Mouse (Mus musculus) small intestine, adult 2 months (tissue): ENCODE results near the gene Trabd2b.

Experiments used
- CTCF ChIP-seq: fragments of 200-500 bp; IDR thresholded peaks from 2 replicates; pipeline ENCODE4 v1.5.1; 2012; ENCODE audit warnings: low read depth, mild to moderate bottlenecking, control low read depth, inconsistent platforms, low read length, moderate library complexity, mixed read lengths; ENCODE audit not compliant: insufficient replicate concordance, insufficient read length; ENCODE audit errors: extremely low read depth
- POLR2A ChIP-seq: fragments of 200-500 bp; IDR thresholded peaks from 2 replicates; pipeline ENCODE4 v1.6.1; 2012; ENCODE audit warnings: low read depth, mild to moderate bottlenecking, control low read depth, inconsistent platforms, low read length, moderate library complexity

GRCm38 (mm10) chr4:114410026-114410425, 3.5 kb downstream of the Trabd2b start:
- TF ChIP-seq POLR2A (no peak), CTCF (no peak)
